Mouse (Mus musculus) cortical plate, adult 2 months (tissue): ENCODE results near the gene Ift122.

Source experiments
- CTCF ChIP-seq: fragments of 200-500 bp; IDR thresholded peaks from 2 replicates; pipeline ENCODE4 v1.5.1; 2011; ENCODE audit warnings: mild to moderate bottlenecking, control low read depth, low read length; ENCODE audit not compliant: insufficient read depth; ENCODE audit errors: extremely low read depth
- POLR2A ChIP-seq: fragments of 200-500 bp; IDR thresholded peaks from 2 replicates; pipeline ENCODE4 v1.6.1; 2011; ENCODE audit warnings: mild to moderate bottlenecking, low read length, control low read depth; ENCODE audit not compliant: insufficient read depth; ENCODE audit errors: extremely low read depth

- no peak for TF ChIP-seq CTCF
- TF ChIP-seq POLR2A = no peak
Measured at GRCm38 (mm10) chr6:115969952-115970351, 116.7 kb downstream of the Ift122 start.
